Mouse (Mus musculus) megakaryocyte-erythroid progenitor cell, adult 5-6 weeks (primary cell): ENCODE results near the gene Lce1i. TPM values are rescaled to one million over a fixed set of nuclear protein-coding genes. Genes with fewer than 3 reads are reported as not detected.
"Not testable (repeated sequence)": the region's sequence is repeated elsewhere in the genome, so short reads cannot be mapped to it uniquely, and the experiment has no call there.

Experiments used
- ATAC-seq: replicated peaks from 2 replicates; pipeline ENCODE4 v1.8.0; 2016; ENCODE audit warnings: mild to moderate bottlenecking, inconsistent platforms; ENCODE audit not compliant: severe bottlenecking, poor library complexity, low FRiP score, low TSS enrichment
- total RNA-seq, 2 experiments: library from RNA; stranded (forward) in 1 of 2; stranded (reverse) in 1 of 2; fragments of 200-1000, 215-1000 nt in 1 of 2; fragments of >200 nt in 1 of 2; fragmentation: Nextera tagmentation in 1 of 2; gene quantifications; 2 replicates each; pipeline ENCODE4 v1.2.3; 2014 to 2017

Lce1i gene
- total RNA-seq (2014; fragmentation: Nextera tagmentation) (not detected in 2 replicates), total RNA-seq (2017) (not detected in 2 replicates)

- ATAC-seq: no peak
These were observed at the start of gene Lce1i for GRCm38 (mm10) chr3:92778799-92779198. Gene Lce1i (minus strand): TSS chr3:92778899.

DNA sequence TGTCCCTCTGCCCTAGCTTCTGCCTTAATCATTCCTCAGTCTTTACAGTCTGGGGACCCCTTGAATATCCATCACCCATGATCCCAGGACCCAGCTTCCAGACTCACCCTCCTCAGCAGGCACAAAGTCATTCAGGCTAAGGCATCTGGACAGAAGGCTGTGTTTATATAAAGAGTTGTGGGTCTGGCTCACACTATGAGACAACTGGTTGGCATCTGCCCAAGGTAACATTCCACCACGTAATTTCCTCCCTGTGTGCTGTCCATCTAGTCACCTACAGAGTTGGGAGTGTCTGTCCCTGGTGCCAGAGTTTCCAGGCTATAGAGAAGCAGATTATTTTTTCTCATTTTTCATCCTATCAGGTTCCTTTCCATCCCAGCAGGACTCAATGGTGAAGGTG is 48.4 kb upstream of the Lce1i start, which contains the start of gene Kprp:
Gene Kprp (minus strand): TSS at position 140 of the 400 bp plus-strand sequence.
- ATAC-seq: no peak

GRCm38 (mm10) chr3:92825808-92826207 is 47.1 kb upstream of the Lce1i start:
- ATAC-seq: no peak

DNA sequence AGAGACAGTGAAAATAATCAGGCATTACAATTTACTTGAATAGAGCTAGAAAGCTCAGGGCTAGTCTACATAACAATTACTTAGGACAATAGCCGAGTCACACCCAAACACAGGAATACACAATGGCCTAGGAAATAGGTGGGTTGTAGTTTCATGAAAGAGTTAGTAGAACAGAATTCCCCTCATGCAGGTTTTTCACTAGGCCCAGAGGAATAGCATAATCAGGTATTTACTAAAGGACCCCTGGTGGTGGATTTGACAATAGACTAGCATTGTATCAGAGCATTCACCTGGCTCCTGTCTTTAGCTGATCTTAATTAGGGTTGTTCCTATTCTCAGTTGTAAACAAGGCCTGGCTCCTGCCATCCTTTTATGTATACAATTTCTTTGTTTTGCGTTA is 37.3 kb upstream of the Lce1i start:
- ATAC-seq: not testable (repeated sequence)

DNA sequence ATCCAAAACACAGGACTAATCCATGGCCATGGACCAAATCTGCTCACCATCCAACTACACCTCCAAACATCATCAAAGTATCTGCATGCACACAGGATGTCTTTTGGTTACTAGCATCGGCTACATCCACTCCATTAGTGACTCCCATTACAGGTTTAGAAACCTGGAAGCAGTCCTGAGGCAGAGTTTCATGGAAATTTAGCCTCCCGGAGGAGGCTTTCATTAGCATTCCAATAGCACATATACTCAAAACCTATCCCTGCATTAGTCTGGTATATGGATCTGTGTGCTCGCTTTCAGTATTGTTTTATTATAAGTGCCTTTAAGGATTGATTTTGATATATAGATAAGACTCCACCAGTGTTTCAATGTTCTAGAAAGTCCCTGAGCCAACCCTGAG is 36.9 kb upstream of the Lce1i start:
- ATAC-seq: no peak

DNA sequence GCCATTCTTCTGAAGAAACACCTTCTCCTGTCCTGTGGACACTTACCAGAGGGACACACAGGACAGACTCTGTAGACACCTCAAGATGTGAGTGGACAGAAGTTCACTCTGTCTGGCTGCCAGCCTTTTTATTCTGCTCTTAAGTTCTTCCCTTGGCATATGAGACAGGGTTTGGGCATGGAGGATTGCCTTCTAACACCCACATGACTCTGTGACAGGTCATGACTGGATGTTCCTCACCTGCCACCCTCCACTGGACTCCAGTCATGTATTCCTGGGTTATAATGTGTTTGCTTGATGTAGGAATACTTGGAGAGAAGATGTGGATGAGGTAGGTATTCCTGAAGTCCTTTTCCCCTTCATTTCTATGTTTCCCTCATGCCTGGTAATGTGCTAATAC is 29.1 kb upstream of the Lce1i start, which contains the start of gene Lce1k:
Gene Lce1k (minus strand): TSS at position 101 of the 400 bp plus-strand sequence.
- ATAC-seq: no peak

DNA sequence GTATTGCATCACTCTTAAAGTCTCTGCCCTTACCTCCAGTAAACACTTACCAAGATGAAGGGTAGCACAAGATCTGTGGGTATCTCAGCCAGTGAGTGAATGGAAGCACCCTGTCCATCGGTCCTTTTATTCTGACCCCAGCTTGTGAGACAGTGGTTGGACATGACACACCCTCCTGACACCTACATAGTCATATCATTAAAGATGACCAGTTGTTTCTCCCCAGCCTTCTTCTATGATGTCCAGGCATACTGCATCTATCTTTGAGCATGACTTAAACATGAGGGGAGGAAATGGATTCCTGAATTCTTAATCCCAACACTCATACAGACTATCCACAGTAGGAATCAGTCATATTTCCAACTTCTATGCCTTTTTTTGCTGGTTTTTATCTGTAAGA is 11.7 kb upstream of the Lce1i start, which contains the start of gene Lce1j:
Gene Lce1j (minus strand): TSS at position 101 of the 400 bp plus-strand sequence.
- ATAC-seq: no peak

DNA sequence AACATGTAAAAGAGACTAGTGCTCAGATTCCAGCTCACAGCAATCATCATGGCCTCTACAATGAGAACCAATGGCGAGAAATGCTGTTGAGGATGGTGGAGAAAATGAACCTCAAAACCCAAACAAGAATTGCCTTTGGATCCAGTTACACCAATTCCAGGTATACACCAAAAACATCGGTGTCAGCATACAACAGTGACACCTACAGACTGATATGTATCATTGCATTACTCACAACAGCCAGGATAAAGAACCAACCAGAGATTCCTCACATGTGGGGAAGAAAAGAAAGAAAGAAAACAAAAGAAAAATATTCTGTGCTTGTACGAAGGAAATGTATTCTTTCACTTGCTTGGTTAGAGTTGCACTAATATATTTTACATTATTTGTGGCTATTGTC is 7.1 kb downstream of the Lce1i start:
- no peak for ATAC-seq

DNA sequence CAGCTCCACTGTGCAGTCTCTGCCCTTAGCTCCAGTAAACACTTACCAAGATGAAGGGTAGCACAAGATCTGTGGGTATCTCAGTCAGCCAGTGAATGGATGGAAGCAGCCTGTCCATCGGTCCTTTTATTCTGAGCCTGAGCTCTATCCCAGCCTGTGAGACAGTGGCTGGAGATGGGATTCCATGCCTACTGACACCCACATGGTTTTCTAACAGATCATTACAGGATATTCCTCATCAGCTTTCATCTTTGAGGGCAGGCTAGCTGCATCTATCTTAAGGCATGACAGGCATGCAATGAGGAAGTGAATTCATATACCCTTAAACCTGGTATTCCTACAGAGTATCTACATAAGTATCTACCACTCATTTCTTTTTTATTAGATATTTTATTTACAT is 13.7 kb downstream of the Lce1i start, which contains the start of gene Lce1h:
Gene Lce1h (minus strand): TSS at position 101 of the 400 bp plus-strand sequence.
- no peak for ATAC-seq

DNA sequence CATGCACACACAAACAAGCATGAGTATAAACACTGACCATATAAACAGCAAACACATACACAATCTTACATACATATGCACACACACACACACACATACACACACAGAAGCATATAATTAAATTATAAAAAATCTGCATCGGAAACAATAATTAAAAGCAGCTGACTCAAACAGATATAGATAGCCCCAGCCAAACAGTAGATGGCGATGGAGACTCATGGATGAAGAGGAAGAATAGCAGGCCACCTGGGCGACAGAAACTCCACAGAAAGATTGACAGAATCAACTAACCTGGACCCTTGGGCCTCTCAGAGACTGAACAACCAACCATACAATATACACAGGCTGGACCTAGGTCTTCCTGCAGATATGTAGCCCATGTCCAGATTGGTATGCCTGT is 25.5 kb downstream of the Lce1i start:
- no peak for ATAC-seq

DNA sequence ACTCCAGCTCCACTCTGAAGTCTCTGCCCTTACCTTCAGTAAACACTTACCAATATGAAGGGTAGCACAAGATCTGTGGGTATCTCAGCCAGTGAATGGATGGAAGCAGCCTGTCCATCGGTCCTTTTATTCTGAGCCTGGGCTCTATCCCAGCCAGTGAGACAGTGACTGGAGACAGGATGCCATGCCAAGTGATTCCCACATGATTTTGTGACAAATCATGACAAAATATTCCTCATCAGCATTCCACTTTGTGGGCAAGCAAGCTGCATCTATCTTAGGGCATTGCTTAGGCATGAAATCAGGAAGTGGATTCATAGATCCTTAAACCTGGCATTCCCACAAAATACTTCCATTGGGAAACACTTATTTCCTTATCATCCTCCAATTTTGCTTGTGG is 26.5 kb downstream of the Lce1i start, which contains the start of gene Lce1g:
Gene Lce1g (minus strand): TSS at position 101 of the 400 bp plus-strand sequence.
- no peak for ATAC-seq

DNA sequence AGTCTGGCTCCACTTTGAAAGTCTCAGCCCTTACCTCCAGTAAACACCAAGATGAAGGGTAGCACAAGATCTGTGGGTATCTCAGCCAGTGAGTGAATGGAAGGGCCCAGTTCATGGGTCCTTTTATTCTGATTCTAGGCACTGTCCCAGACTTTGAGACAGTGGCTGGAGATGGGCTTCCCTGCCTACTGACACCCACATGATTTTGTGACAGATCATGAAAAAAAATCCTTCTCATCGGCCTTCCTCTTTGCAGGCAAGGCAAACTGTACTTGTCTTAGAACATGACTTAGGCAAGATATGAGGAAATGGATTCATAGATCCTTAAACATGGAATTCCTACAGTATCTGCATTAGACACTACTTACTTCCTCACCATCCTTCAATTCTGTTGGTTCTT is 39.7 kb downstream of the Lce1i start, which contains the start of gene Gm38119:
Gene Gm38119 (minus strand): TSS at position 101 of the 400 bp plus-strand sequence.
- no peak for ATAC-seq

Other genes starting within 250 kb of the Lce1i start
- gene 2310046K23Rik, start 244.4 kb downstream of the Lce1i start, total RNA-seq (2014; fragmentation: Nextera tagmentation): not detected in 2 replicates
- not detected in 2 replicates for gene 2310046K23Rik, start 244.4 kb downstream of the Lce1i start, total RNA-seq (2017)
- gene Ivl, start 205.2 kb downstream of the Lce1i start, total RNA-seq (2014; fragmentation: Nextera tagmentation): not detected in 2 replicates
- gene Ivl, start 205.2 kb downstream of the Lce1i start, total RNA-seq (2017): not detected in 2 replicates
- not detected in 2 replicates for gene Smcp, start 189.9 kb downstream of the Lce1i start, total RNA-seq (2014; fragmentation: Nextera tagmentation)
- not detected in 2 replicates for gene Smcp, start 189.9 kb downstream of the Lce1i start, total RNA-seq (2017)
- not detected in 2 replicates for gene 2210017I01Rik, start 171.4 kb downstream of the Lce1i start, total RNA-seq (2014; fragmentation: Nextera tagmentation)
- not detected in 2 replicates for gene 2210017I01Rik, start 171.4 kb downstream of the Lce1i start, total RNA-seq (2017)
- gene Lce6a, start 157.2 kb downstream of the Lce1i start, total RNA-seq (2014; fragmentation: Nextera tagmentation): not detected in 2 replicates
- not detected in 2 replicates for gene Lce6a, start 157.2 kb downstream of the Lce1i start, total RNA-seq (2017)
- gene Lce1a1, start 130.6 kb downstream of the Lce1i start, total RNA-seq (2014; fragmentation: Nextera tagmentation): not detected in 2 replicates
- not detected in 2 replicates for gene Lce1a1, start 130.6 kb downstream of the Lce1i start, total RNA-seq (2017)
- gene Lce1b, start 122.0 kb downstream of the Lce1i start, total RNA-seq (2014; fragmentation: Nextera tagmentation): not detected in 2 replicates
- gene Lce1b, start 122.0 kb downstream of the Lce1i start, total RNA-seq (2017): not detected in 2 replicates
- gene Lce1a2, start 108.6 kb downstream of the Lce1i start, total RNA-seq (2014; fragmentation: Nextera tagmentation): not detected in 2 replicates
- not detected in 2 replicates for gene Lce1a2, start 108.6 kb downstream of the Lce1i start, total RNA-seq (2017)
- gene Lce1c, start 99.7 kb downstream of the Lce1i start, total RNA-seq (2014; fragmentation: Nextera tagmentation): not detected in 2 replicates
- gene Lce1c, start 99.7 kb downstream of the Lce1i start, total RNA-seq (2017): not detected in 2 replicates
- not detected in 2 replicates for gene Lce1d, start 91.7 kb downstream of the Lce1i start, total RNA-seq (2014; fragmentation: Nextera tagmentation)
- not detected in 2 replicates for gene Lce1d, start 91.7 kb downstream of the Lce1i start, total RNA-seq (2017)
- gene Lce1e, start 69.8 kb downstream of the Lce1i start, total RNA-seq (2014; fragmentation: Nextera tagmentation): not detected in 2 replicates
- not detected in 2 replicates for gene Lce1e, start 69.8 kb downstream of the Lce1i start, total RNA-seq (2017)
- gene Lce1f, start 58.5 kb downstream of the Lce1i start, total RNA-seq (2014; fragmentation: Nextera tagmentation): not detected in 2 replicates
- gene Lce1f, start 58.5 kb downstream of the Lce1i start, total RNA-seq (2017): not detected in 2 replicates
- not detected in 2 replicates for gene Gm38119, start 39.8 kb downstream of the Lce1i start, total RNA-seq (2014; fragmentation: Nextera tagmentation)
- not detected in 2 replicates for gene Gm38119, start 39.8 kb downstream of the Lce1i start, total RNA-seq (2017)
- gene Lce1g, start 26.6 kb downstream of the Lce1i start, total RNA-seq (2014; fragmentation: Nextera tagmentation): not detected in 2 replicates
- not detected in 2 replicates for gene Lce1g, start 26.6 kb downstream of the Lce1i start, total RNA-seq (2017)
- not detected in 2 replicates for gene Lce1h, start 13.8 kb downstream of the Lce1i start, total RNA-seq (2014; fragmentation: Nextera tagmentation)
- gene Lce1h, start 13.8 kb downstream of the Lce1i start, total RNA-seq (2017): not detected in 2 replicates
- not detected in 2 replicates for gene Lce1j, start 11.6 kb upstream of the Lce1i start, total RNA-seq (2014; fragmentation: Nextera tagmentation)
- not detected in 2 replicates for gene Lce1j, start 11.6 kb upstream of the Lce1i start, total RNA-seq (2017)
- not detected in 2 replicates for gene Lce1k, start 29.0 kb upstream of the Lce1i start, total RNA-seq (2014; fragmentation: Nextera tagmentation)
- not detected in 2 replicates for gene Lce1k, start 29.0 kb upstream of the Lce1i start, total RNA-seq (2017)
- not detected in 2 replicates for gene Kprp, start 48.3 kb upstream of the Lce1i start, total RNA-seq (2014; fragmentation: Nextera tagmentation)
- not detected in 2 replicates for gene Kprp, start 48.3 kb upstream of the Lce1i start, total RNA-seq (2017)
- not detected in 2 replicates for gene Lce1l, start 72.4 kb upstream of the Lce1i start, total RNA-seq (2014; fragmentation: Nextera tagmentation)
- gene Lce1l, start 72.4 kb upstream of the Lce1i start, total RNA-seq (2017): not detected in 2 replicates
- gene 2310050C09Rik, start 91.3 kb upstream of the Lce1i start, total RNA-seq (2014; fragmentation: Nextera tagmentation): not detected in 2 replicates
- not detected in 2 replicates for gene 2310050C09Rik, start 91.3 kb upstream of the Lce1i start, total RNA-seq (2017)
- not detected in 2 replicates for gene Lce3a, start 147.3 kb upstream of the Lce1i start, total RNA-seq (2014; fragmentation: Nextera tagmentation)
- not detected in 2 replicates for gene Lce3a, start 147.3 kb upstream of the Lce1i start, total RNA-seq (2017)
- gene Lce3b, start 154.1 kb upstream of the Lce1i start, total RNA-seq (2014; fragmentation: Nextera tagmentation): not detected in 2 replicates
- gene Lce3b, start 154.1 kb upstream of the Lce1i start, total RNA-seq (2017): not detected in 2 replicates
- not detected in 2 replicates for gene Lce3c, start 165.6 kb upstream of the Lce1i start, total RNA-seq (2014; fragmentation: Nextera tagmentation)
- not detected in 2 replicates for gene Lce3c, start 165.6 kb upstream of the Lce1i start, total RNA-seq (2017)
- gene Lce3d, start 178.5 kb upstream of the Lce1i start, total RNA-seq (2014; fragmentation: Nextera tagmentation): not detected in 2 replicates
- not detected in 2 replicates for gene Lce3d, start 178.5 kb upstream of the Lce1i start, total RNA-seq (2017)
- not detected in 2 replicates for gene Lce3e, start 188.2 kb upstream of the Lce1i start, total RNA-seq (2014; fragmentation: Nextera tagmentation)
- not detected in 2 replicates for gene Lce3e, start 188.2 kb upstream of the Lce1i start, total RNA-seq (2017)
- gene Lce3f, start 213.3 kb upstream of the Lce1i start, total RNA-seq (2014; fragmentation: Nextera tagmentation): not detected in 2 replicates
- gene Lce3f, start 213.3 kb upstream of the Lce1i start, total RNA-seq (2017): not detected in 2 replicates
- gene Crct1, start 236.8 kb upstream of the Lce1i start, total RNA-seq (2014; fragmentation: Nextera tagmentation): not detected in 2 replicates
- gene Crct1, start 236.8 kb upstream of the Lce1i start, total RNA-seq (2017): not detected in 2 replicates
- not detected in 2 replicates for gene Lce1m, start 240.2 kb upstream of the Lce1i start, total RNA-seq (2014; fragmentation: Nextera tagmentation)
- gene Lce1m, start 240.2 kb upstream of the Lce1i start, total RNA-seq (2017): not detected in 2 replicates